Mouse (Mus musculus) MEL (cell line): ENCODE measurements around the gene Creld2. TPM values are rescaled to one million over a fixed set of nuclear protein-coding genes. Genes with fewer than 3 reads are reported as not detected.

Experiments
- DNase-seq: peaks from one replicate; pipeline ENCODE4 v3.0.0; 2011; ENCODE audit warnings: low read depth, low spot score
- H3K27ac ChIP-seq: 2 replicates; pipeline ENCODE4 v1.5.1; 2012; ENCODE audit warnings: low read depth, mild to moderate bottlenecking, control low read depth, low read length, moderate library complexity; ENCODE audit not compliant: control insufficient read depth
- H3K27me3 ChIP-seq, 2 experiments: fragments of 150-350 bp in 1 of 2; sonication (generic) in 1 of 2; 2 replicates each; pipeline ENCODE4 v1.6.1; 2012; ENCODE audit warnings: low read length in 2 of 2, mild to moderate bottlenecking in 2 of 2, improper control_type of control experiment in 1 of 2, moderate library complexity in 1 of 2; ENCODE audit not compliant: insufficient read depth in 2 of 2, control insufficient read depth in 1 of 2
- H3K36me3 ChIP-seq, 2 experiments: 2 replicates each; pipeline ENCODE4 v1.6.1; 2012 to 2014; ENCODE audit warnings: low read length in 2 of 2, improper control_type of control experiment in 1 of 2, inconsistent platforms in 1 of 2, mild to moderate bottlenecking in 1 of 2; ENCODE audit not compliant: insufficient read depth in 2 of 2, control insufficient read depth in 1 of 2
- H3K4me1 ChIP-seq, 2 experiments: fragments of 150-350 bp in 1 of 2; sonication (generic) in 1 of 2; 2 replicates each; pipeline ENCODE4 v1.6.1; 2012; ENCODE audit warnings: low read length in 2 of 2, improper control_type of control experiment in 1 of 2, mild to moderate bottlenecking in 1 of 2; ENCODE audit not compliant: insufficient read depth in 2 of 2, control insufficient read depth in 1 of 2
- H3K4me3 ChIP-seq, 2 experiments: fragments of 150-350 bp in 1 of 2; sonication (generic) in 1 of 2; 2 replicates each; pipeline ENCODE4 v1.5.1; 2012; ENCODE audit warnings: low read depth in 2 of 2, low read length in 2 of 2, mild to moderate bottlenecking in 2 of 2, moderate library complexity in 2 of 2, control low read depth in 1 of 2, improper control_type of control experiment in 1 of 2; ENCODE audit not compliant: control insufficient read depth in 1 of 2, insufficient read depth in 1 of 2
- H3K79me2 ChIP-seq: 2 replicates; pipeline ENCODE4 v1.6.1; 2012; ENCODE audit warnings: mild to moderate bottlenecking, low read length, moderate library complexity; ENCODE audit not compliant: control insufficient read depth, poor library complexity, insufficient read depth
- H3K9ac ChIP-seq: 2 replicates; pipeline ENCODE4 v1.6.1; 2012; ENCODE audit warnings: low read depth, mild to moderate bottlenecking, control low read depth, low read length, moderate library complexity; ENCODE audit not compliant: control insufficient read depth, poor library complexity, severe bottlenecking
- H3K9me3 ChIP-seq: fragments of 150-350 bp; sonication (generic); replicated peaks from 2 replicates; pipeline ENCODE4 v1.6.1; 2012; ENCODE audit warnings: mild to moderate bottlenecking, low read length, improper control_type of control experiment, moderate library complexity; ENCODE audit not compliant: insufficient read depth
- BHLHE40 ChIP-seq: IDR thresholded peaks from 2 replicates; pipeline ENCODE4 v1.6.1; 2012; ENCODE audit warnings: low read depth, mild to moderate bottlenecking, inconsistent platforms, low read length, improper control_type of control experiment, borderline replicate concordance
- CTCF ChIP-seq, 3 experiments: IDR thresholded peaks in 2 of 3; conservative IDR thresholded peaks in 1 of 3; 2 replicates each; pipeline ENCODE4 v1.5.1; 2011 to 2012; ENCODE audit warnings: low read length in 3 of 3, low read depth in 2 of 3, mild to moderate bottlenecking in 2 of 3, improper control_type of control experiment in 1 of 3, inconsistent platforms in 1 of 3, mixed read lengths in 1 of 3, moderate library complexity in 1 of 3; ENCODE audit not compliant: control insufficient read depth in 1 of 3, insufficient read depth in 1 of 3, poor library complexity in 1 of 3, severe bottlenecking in 1 of 3
- ELF1 ChIP-seq: IDR thresholded peaks from 2 replicates; pipeline ENCODE4 v1.6.1; 2014; ENCODE audit warnings: low read depth, mild to moderate bottlenecking, inconsistent platforms, low read length, improper control_type of control experiment, moderate library complexity
- EP300 ChIP-seq, 2 experiments: IDR thresholded peaks; 2 replicates each; pipeline ENCODE4 v1.6.1; 2011; ENCODE audit warnings: improper control_type of control experiment in 2 of 2, low read length in 2 of 2, low read depth in 1 of 2, mild to moderate bottlenecking in 1 of 2
- ETS1 ChIP-seq: IDR thresholded peaks from 2 replicates; pipeline ENCODE4 v1.6.1; 2012; ENCODE audit warnings: low read depth, mild to moderate bottlenecking, inconsistent platforms, low read length, improper control_type of control experiment, moderate library complexity
- GABPA ChIP-seq: IDR thresholded peaks from 2 replicates; pipeline ENCODE4 v1.6.1; 2012; ENCODE audit warnings: low read depth, mild to moderate bottlenecking, inconsistent platforms, low read length, improper control_type of control experiment, moderate library complexity
- JUND ChIP-seq: IDR thresholded peaks from 2 replicates; pipeline ENCODE4 v1.6.1; 2011; ENCODE audit warnings: low read depth, mild to moderate bottlenecking, improper control_type of control experiment, low read length
- KAT2A ChIP-seq: conservative IDR thresholded peaks from 2 replicates; pipeline ENCODE4 v1.6.1; 2012; ENCODE audit warnings: low read depth, low read length, improper control_type of control experiment, inconsistent platforms
- MAFK ChIP-seq: IDR thresholded peaks from 2 replicates; pipeline ENCODE4 v1.6.1; 2011; ENCODE audit warnings: low read depth, mild to moderate bottlenecking, low read length, improper control_type of control experiment, borderline replicate concordance
- MAZ ChIP-seq: IDR thresholded peaks from 2 replicates; pipeline ENCODE4 v1.6.1; 2012; ENCODE audit warnings: low read depth, mild to moderate bottlenecking, inconsistent platforms, low read length, improper control_type of control experiment
- MEF2A ChIP-seq: IDR thresholded peaks from 2 replicates; pipeline ENCODE4 v1.6.1; 2014; ENCODE audit warnings: low read depth, mild to moderate bottlenecking, inconsistent platforms, low read length, improper control_type of control experiment; ENCODE audit not compliant: poor library complexity, insufficient replicate concordance, severe bottlenecking; ENCODE audit errors: extremely low read depth
- MXI1 ChIP-seq: IDR thresholded peaks from 2 replicates; pipeline ENCODE4 v1.6.1; 2011; ENCODE audit warnings: mild to moderate bottlenecking, low read depth, low read length, improper control_type of control experiment
- MYC ChIP-seq: IDR thresholded peaks from 2 replicates; pipeline ENCODE4 v1.6.1; 2011; ENCODE audit warnings: low read depth, mild to moderate bottlenecking, low read length, improper control_type of control experiment, moderate library complexity
- NELFE ChIP-seq: IDR thresholded peaks from 2 replicates; pipeline ENCODE4 v1.6.1; 2011; ENCODE audit warnings: low read depth, low read length, improper control_type of control experiment
- RAD21 ChIP-seq: IDR thresholded peaks from 2 replicates; pipeline ENCODE4 v1.6.1; 2011; ENCODE audit warnings: mild to moderate bottlenecking, low read depth, low read length, improper control_type of control experiment
- SIN3A ChIP-seq: IDR thresholded peaks from 2 replicates; pipeline ENCODE4 v1.6.1; 2012; ENCODE audit warnings: low read length, improper control_type of control experiment, inconsistent platforms
- SMC3 ChIP-seq: IDR thresholded peaks from 2 replicates; pipeline ENCODE4 v1.6.1; 2011; ENCODE audit warnings: low read depth, low read length, improper control_type of control experiment
- TBP ChIP-seq: IDR thresholded peaks from 2 replicates; pipeline ENCODE4 v1.8.0; 2011; ENCODE audit warnings: low read depth, low read length, improper control_type of control experiment
- TCF12 ChIP-seq: IDR thresholded peaks from 2 replicates; pipeline ENCODE4 v1.6.1; 2014; ENCODE audit warnings: low read depth, mild to moderate bottlenecking, inconsistent platforms, low read length, improper control_type of control experiment, moderate library complexity
- ZC3H11A ChIP-seq: IDR thresholded peaks from 2 replicates; pipeline ENCODE4 v1.6.1; 2012; ENCODE audit warnings: low read depth, mild to moderate bottlenecking, inconsistent platforms, low read length, improper control_type of control experiment
- ZKSCAN1 ChIP-seq: IDR thresholded peaks from 2 replicates; pipeline ENCODE4 v1.6.1; 2012; ENCODE audit warnings: low read depth, mild to moderate bottlenecking, inconsistent platforms, low read length, improper control_type of control experiment, moderate library complexity
- ZMIZ1 ChIP-seq: IDR thresholded peaks from 2 replicates; pipeline ENCODE4 v1.6.1; 2012; ENCODE audit warnings: low read depth, mild to moderate bottlenecking, inconsistent platforms, low read length, improper control_type of control experiment, moderate library complexity
- ZNF384 ChIP-seq: IDR thresholded peaks from 2 replicates; pipeline ENCODE4 v1.6.1; 2012; ENCODE audit warnings: low read depth, mild to moderate bottlenecking, inconsistent platforms, low read length, improper control_type of control experiment
- polyA plus RNA-seq, 2 experiments: library from polyadenylated mRNA; stranded (reverse) in 1 of 2; unstranded in 1 of 2; fragments of >175 nt in 1 of 2; fragments of >200 nt in 1 of 2; gene quantifications; 2 replicates each; pipeline versions ENCODE4 v1.2.1 to v1.2.4; 2012; ENCODE audit warnings: low replicate concordance in 2 of 2, low read depth in 1 of 2; ENCODE audit not compliant: insufficient read length in 2 of 2, insufficient read depth in 1 of 2, missing spikeins in 1 of 2
- total RNA-seq: library from RNA; depleted of rRNA; stranded (reverse); fragments of 300-350 nt; gene quantifications from 2 replicates; pipeline ENCODE4 v1.2.3, GENCODE M21; 2012

Creld2 gene
- total and polyA plus RNA-seq, 3 experiments: 118 to 188 TPM; not detected in 1

DNA sequence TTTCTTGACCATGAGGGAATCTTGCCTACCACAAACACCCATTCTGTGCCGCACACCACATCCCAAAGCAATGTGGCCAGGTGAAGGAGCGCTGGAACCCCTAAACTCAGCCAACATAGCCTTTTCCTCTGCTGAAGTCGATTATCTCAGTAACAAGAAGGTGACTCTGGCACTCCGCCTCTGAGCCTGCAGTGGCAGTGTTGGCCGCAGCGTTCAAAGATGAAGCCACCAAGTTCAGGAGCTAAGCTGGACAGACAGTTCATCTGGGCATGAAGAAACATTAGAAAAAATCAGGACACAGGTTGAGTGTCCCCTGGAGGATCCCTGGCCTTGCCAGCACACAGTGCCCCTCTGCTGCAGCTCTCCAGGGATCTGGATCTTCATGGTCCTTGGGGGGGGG lies 8.0 kb downstream of the Creld2 start:
- Histone ChIP-seq H3K4me3 (no peak overlapping the region), H3K27me3 (no peaks in the 10 kb centered on the region), H3K4me1 (no peaks in the 10 kb centered on the region), H3K36me3 (0 out of 4 replicates have a peak, but pooled peaks cover 0 to 1% of the 10 kb centered on the region in 2 experiments), H3K9ac (no peak overlapping the region), H3K9me3 (no peaks in the 10 kb centered on the region), H3K79me2 (no peaks in the 10 kb centered on the region), H3K27ac (no peak overlapping the region)
- no peak for DNase-seq
- TF ChIP-seq KAT2A (no peak), GABPA (no peak), BHLHE40 (no peak), JUND (no peak), TCF12 (no peak), MAFK (no peak), SIN3A (no peak), EP300 (IDR thresholded peaks at IDR 0.05; ENCODE audit: low read depth in 1 of 2, low read length in 2 of 2) (no peak), NELFE (no peak), ZMIZ1 (no peak), ETS1 (no peak), ELF1 (no peak)
- TF ChIP-seq, all 39 proteins: peak for 0

DNA sequence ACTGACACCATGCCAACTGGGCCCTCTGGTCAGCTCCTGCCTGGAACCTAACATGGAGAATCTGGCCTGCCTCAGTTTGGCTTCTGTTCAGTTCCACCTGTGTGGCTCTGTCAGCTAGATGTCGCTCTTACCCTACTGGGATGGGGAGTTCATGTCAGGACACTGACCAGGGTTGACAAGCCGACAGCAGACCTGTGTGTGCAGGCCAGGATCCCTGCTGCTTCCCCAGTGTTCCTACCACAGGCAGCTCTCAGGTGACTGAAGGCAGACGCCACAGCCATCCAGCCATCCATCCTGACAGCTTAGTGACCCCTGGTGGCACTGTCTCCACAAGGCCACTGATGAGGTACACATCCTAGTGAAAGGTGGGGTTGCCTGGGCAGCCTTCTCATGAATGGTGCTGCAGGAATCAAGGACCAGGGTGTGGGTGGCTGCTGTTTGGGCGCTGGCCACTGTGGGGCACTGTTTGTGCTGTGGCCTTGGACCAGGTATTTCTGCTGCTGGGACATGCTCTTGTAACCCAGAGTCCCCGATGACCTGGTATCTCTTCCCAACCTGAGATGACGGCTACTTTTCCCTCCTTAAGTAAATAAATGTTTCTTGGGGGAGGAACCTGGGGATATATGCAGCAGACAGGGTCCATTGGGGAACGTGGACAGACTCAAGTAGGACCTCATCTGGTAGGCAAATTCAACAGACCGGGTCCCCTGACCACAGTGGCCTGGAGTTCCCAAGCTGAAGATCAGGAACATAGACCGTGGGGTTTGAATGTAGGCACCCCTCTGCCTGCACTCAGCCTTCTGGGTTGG lies 8.7 kb downstream of the Creld2 start:
- H3K9ac ChIP-seq: peak overlapping the region; percentile 13; the same call in 1 of the 2 replicates
- H3K27ac ChIP-seq: no peak overlapping the region
- DNase-seq: peak; percentile 79
- H3K4me1 ChIP-seq: no peaks in the 10 kb centered on the region
- no peaks in the 10 kb centered on the region for H3K79me2 ChIP-seq
- TF ChIP-seq MXI1 (no peak), MAZ (no peak), SMC3 (peak; percentile 60), MEF2A (no peak), ZC3H11A (peak; percentile 25; the same call in 1 of the 2 replicates), CTCF (IDR thresholded peaks at IDR 0.05 in 2 of 3, conservative IDR thresholded peaks at IDR 0.05 in 1 of 3; ENCODE audit: control insufficient read depth in 1 of 3, insufficient read depth in 1 of 3, low read depth in 2 of 3, low read length in 3 of 3, poor library complexity in 1 of 3, severe bottlenecking in 1 of 3) (peak; percentile 70 to 76 (median 71)), BHLHE40 (0 out of 2 replicates have a peak, but pooled peaks have one; percentile 22), ZNF384 (no peak), SIN3A (0 out of 2 replicates have a peak, but pooled peaks have one; percentile 8), MYC (no peak), ETS1 (no peak), TCF12 (no peak), TBP (no peak), RAD21 (peak; percentile 49), ZKSCAN1 (no peak)
- no peaks in the 10 kb centered on the region for H3K27me3 ChIP-seq
- H3K4me3 ChIP-seq: peak overlapping the region in 1 of 2 experiments; percentile 9; a peak in 1 of 4 replicates
- H3K36me3 ChIP-seq: 0 out of 4 replicates have a peak, but pooled peaks cover 0 to 1% of the 10 kb centered on the region in 2 experiments
- H3K9me3 ChIP-seq: no peaks in the 10 kb centered on the region
